11 mouse cellular contexts compared by ENCODE assay signal in the genomic region with DNA sequence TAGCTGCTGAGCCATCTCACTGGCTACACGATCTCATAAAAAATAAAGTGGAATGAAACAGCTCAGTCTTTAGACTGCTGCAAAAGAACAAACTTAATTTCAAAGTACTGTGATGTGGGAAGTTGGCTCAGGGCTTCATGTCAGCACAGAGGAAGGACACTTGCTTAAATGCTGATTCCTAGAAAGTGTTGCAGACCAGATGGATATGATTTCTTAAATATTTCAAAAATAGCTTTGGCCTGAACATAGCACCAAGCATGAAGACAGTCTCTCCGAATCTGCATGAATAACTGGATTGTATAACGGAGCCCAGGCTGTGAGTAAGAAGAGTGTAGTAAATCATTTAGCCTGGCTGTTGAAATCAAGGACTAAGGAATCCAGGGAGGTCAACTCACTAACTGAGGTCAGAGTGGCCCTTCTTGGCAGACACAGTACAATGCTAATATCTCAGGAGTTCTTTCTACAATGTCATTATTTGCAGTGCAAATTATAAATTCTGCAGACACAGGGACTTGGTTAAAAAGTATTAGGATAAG.
DNase-seq lines count a peak whose midpoint lies in the region; ATAC-seq lines count a peak whose summit lies in the region.
"Had no signal": no experiment of that assay in that cellular context is flagged by ENCODE, and none has a peak within 500 bp of the region (broad histone marks: within the 10 kb centered on the region; RNA-seq: fewer than 3 reads in every experiment).

No protein-coding gene starts in this region.

- ATAC-seq in frontal cortex, adult (ENCODE audit: low TSS enrichment): peak; percentile 99
- no peak for ATAC-seq in granulocyte monocyte progenitor cell, adult 5-6 weeks (replicated peaks; ENCODE audit: poor library complexity, severe bottlenecking)
- ATAC-seq: midbrain, embryonic 15.5 days had no signal

- DNase-seq in frontal cortex, postnatal 14 days (ENCODE audit: low spot score in 2 of 2): no peak
- DNase-seq in 3T3-L1 (ENCODE audit: low read depth, low spot score): peak; percentile 25
- peak; percentile 9 for DNase-seq in embryo, embryonic 11 days
- peak; percentile 23 for DNase-seq in kidney, postnatal 10 days
- DNase-seq in cerebellum, postnatal 14 days: no peak
- DNase-seq in gastrocnemius, postnatal 25 days: no peak
- DNase-seq: cerebellum, postnatal 36 days; gastrocnemius, postnatal 36 days had no signal

Comparison
In these comparisons a context has a peak if more than half of its experiments do, and no peak if none do; other contexts are left out.
1. DNase-seq: peak in 3T3-L1 (single experiment), embryo, embryonic 11 days (single experiment) and kidney, postnatal 10 days (single experiment); none in frontal cortex, postnatal 14 days (0 of 2), cerebellum, postnatal 14 days (0 of 2) and gastrocnemius, postnatal 25 days (single experiment).